Mouse (Mus musculus) stomach, postnatal 0 days (tissue): ENCODE measurements around the gene Mpp4. TPM values are rescaled to one million over a fixed set of nuclear protein-coding genes. Genes with fewer than 3 reads are reported as not detected.

ENCODE experiments used
- ATAC-seq: fragments of 200-750 bp; cut with Nextera tagmentation; 2 replicates; pipeline ENCODE4 v1.8.0; 2017; ENCODE audit not compliant: low FRiP score, low TSS enrichment
- DNase-seq: peaks from one replicate; pipeline ENCODE4 v3.0.0-alpha.2; 2016; ENCODE audit warnings: low spot score
- H3K27ac ChIP-seq: fragments of 300-500 bp; sonication (generic); replicated peaks from 2 replicates; pipeline ENCODE4 v1.5.1; 2014; ENCODE audit warnings: mild to moderate bottlenecking, control low read depth
- H3K27me3 ChIP-seq: fragments of 300-500 bp; sonication (generic); 2 replicates; pipeline ENCODE4 v1.6.1; 2014; ENCODE audit warnings: low read length; ENCODE audit not compliant: control insufficient read depth, insufficient read depth
- H3K36me3 ChIP-seq: fragments of 300-500 bp; sonication (generic); 2 replicates; pipeline ENCODE4 v1.6.1; 2014; ENCODE audit warnings: low read length, mixed read lengths; ENCODE audit not compliant: control insufficient read depth, insufficient read depth
- H3K4me1 ChIP-seq: fragments of 300-500 bp; sonication (generic); replicated peaks from 2 replicates; pipeline ENCODE4 v1.6.1; 2014; ENCODE audit warnings: antibody characterized with exemption; ENCODE audit not compliant: control insufficient read depth, insufficient read depth
- H3K4me2 ChIP-seq: fragments of 300-500 bp; sonication (generic); replicated peaks from 2 replicates; pipeline ENCODE4 v1.6.1; 2014; ENCODE audit warnings: low read depth, mild to moderate bottlenecking, control low read depth, moderate library complexity
- H3K4me3 ChIP-seq: fragments of 300-500 bp; sonication (generic); 2 replicates; pipeline ENCODE4 v1.5.1; 2014; ENCODE audit warnings: low read depth, low read length, control low read depth
- H3K9ac ChIP-seq: fragments of 300-500 bp; sonication (generic); 2 replicates; pipeline ENCODE4 v1.6.1; 2014; ENCODE audit warnings: mild to moderate bottlenecking, low read length, control low read depth, mixed read lengths
- H3K9me3 ChIP-seq: fragments of 300-500 bp; sonication (generic); 2 replicates; pipeline ENCODE4 v1.6.1; 2016; ENCODE audit warnings: low read length; ENCODE audit not compliant: control insufficient read depth
- CTCF ChIP-seq: IDR thresholded peaks from 2 replicates; pipeline ENCODE4 v1.5.1; 2016; ENCODE audit warnings: antibody characterized with exemption, low read depth, mild to moderate bottlenecking, moderate library complexity
- EP300 ChIP-seq: optimal IDR thresholded peaks from 2 replicates; pipeline ENCODE3; 2016; ENCODE audit warnings: antibody characterized with exemption
- WGBS: fragments of 180-500 bp; shearing (Covaris S2); extraction: QIAGEN DNeasy Blood & Tissue Kit; methylation state at CpG from one replicate; pipeline ENCODE4 v1.1.7; 2014; 5-methylcytosine and 5-hydroxymethylcytosine counted together
- polyA plus RNA-seq: library from polyadenylated mRNA; unstranded; fragments of >200 nt; fragmentation: Nextera tagmentation; extraction: Ambion mirVana; gene quantifications from 2 replicates; pipeline ENCODE4 v1.2.1, GENCODE M21; 2015

The Mpp4 gene
- polyA plus RNA-seq, 1 experiment from 2014 or later = 0.13 TPM

DNA sequence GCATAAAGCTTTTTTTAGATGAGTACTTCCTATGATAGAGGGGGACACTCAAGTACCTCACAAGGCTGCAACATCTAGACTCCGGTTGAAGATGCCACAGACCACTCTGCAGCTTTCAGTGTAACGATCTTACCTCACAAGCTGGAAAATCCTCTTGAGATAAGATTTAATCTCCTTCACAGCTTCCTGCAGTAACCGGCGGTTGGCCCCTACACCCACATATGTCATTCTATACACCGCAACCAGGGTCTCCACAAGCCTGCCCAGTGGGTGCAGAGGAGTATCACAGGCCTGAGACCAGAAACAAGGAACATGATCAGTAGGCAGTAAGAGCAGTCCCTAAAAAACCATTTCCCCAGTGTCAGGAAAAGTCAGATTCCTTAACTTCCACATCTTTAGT, 9.8 kb upstream of the Mpp4 start:
- WGBS = 87% methylated on average over 5 of the region's 5 CpGs
- Histone ChIP-seq H3K9ac (no peak overlapping the region), H3K9me3 (no peaks in the 10 kb centered on the region), H3K27me3 (no peaks in the 10 kb centered on the region), H3K27ac (no peak overlapping the region), H3K4me3 (no peak overlapping the region), H3K4me2 (no peak overlapping the region), H3K4me1 (no peaks in the 10 kb centered on the region), H3K36me3 (peaks cover 3% of the 10 kb centered on the region; the same call in 1 of the 2 replicates)
- DNase-seq (no peak), ATAC-seq (no peak)
- TF ChIP-seq EP300 (no peak), CTCF (no peak)

DNA sequence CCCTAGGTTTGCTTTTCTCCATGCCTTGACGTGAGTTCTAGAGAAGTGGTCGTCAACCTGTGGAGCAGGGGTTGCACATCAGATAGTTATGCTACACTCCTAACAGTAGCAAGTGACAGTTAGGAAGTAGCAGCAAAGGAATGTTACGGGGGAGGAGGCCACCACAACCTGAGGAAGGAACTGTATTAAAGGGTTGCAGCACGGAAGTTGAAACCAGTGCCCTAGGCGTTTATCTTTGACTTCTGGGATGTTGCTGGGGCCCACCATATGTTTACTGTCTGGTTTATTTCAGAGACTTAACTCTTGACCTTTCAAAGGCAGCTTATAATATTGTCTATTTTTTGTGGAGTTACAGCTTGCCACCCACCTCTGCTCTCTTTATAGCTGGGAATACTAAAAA, 8.7 kb upstream of the Mpp4 start:
- no peaks in the 10 kb centered on the region for H3K9me3 ChIP-seq
- H3K4me1 ChIP-seq = no peaks in the 10 kb centered on the region
- no peak for TF ChIP-seq EP300
- no peak for TF ChIP-seq CTCF
- no peak for DNase-seq
- WGBS = 60% methylated on average over 5 of the region's 5 CpGs
- no peak overlapping the region for H3K27ac ChIP-seq
- H3K9ac ChIP-seq = no peak overlapping the region
- H3K4me2 ChIP-seq = no peak overlapping the region
- peaks cover 3% of the 10 kb centered on the region; the same call in 1 of the 2 replicates for H3K36me3 ChIP-seq
- H3K27me3 ChIP-seq = no peaks in the 10 kb centered on the region
- ATAC-seq = no peak
- no peak overlapping the region for H3K4me3 ChIP-seq

DNA sequence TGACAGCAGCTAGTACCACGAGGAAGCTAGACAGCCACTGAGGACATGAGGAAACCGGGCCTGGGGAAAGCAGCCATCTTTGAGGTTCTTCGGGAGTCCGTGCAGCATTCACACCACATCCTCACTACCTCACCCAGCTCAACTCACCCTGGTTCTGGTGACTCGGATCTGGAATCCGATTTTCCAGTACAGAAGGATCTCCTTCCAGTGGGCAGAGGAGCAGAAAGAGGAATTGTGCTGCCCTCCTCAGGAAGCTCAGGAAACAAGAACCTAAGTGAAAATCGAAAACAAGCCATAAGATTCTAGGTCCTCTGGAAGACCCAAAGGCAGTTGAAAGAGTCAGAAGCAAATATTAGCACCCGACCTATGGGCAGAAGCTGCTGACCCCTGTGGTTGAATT, 7.1 kb upstream of the Mpp4 start:
- H3K4me1 ChIP-seq = no peaks in the 10 kb centered on the region
- H3K4me3 ChIP-seq = no peak overlapping the region
- no peak for DNase-seq
- WGBS = 77% methylated on average over 8 of the region's 8 CpGs
- ATAC-seq = no peak
- H3K9me3 ChIP-seq = no peaks in the 10 kb centered on the region
- no peak overlapping the region for H3K4me2 ChIP-seq
- no peak overlapping the region for H3K27ac ChIP-seq
- no peaks in the 10 kb centered on the region for H3K27me3 ChIP-seq
- peak; percentile 44 for TF ChIP-seq CTCF
- TF ChIP-seq EP300 = no peak
- H3K36me3 ChIP-seq = peaks cover 3% of the 10 kb centered on the region; the same call in 1 of the 2 replicates
- H3K9ac ChIP-seq = no peak overlapping the region

DNA sequence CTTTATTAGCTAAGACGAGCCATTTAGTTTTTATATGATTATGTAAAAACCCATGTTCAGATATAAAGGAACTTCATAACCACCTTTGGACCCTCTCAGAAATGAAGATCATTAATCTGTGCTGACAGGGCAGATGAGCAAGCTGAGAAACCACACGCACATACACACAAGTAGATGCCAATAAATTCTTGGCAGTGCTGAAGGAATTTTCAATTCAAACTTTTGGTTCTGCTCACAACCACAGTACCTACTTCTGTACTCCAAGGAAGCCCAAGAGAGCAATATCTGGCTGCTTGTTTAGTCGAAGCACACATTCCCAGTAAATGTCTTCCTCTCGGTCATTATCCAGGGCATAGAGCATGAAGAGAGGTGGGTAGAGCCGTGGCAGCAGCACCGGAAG, 6.4 kb upstream of the Mpp4 start:
- H3K27ac ChIP-seq = no peak overlapping the region
- DNase-seq (no peak), ATAC-seq (no peak)
- H3K4me2 ChIP-seq = no peak overlapping the region
- TF ChIP-seq EP300 (no peak), CTCF (no peak)
- H3K4me3 ChIP-seq = no peak overlapping the region
- no peak overlapping the region for H3K9ac ChIP-seq
- 80% methylated on average over 6 of the region's 6 CpGs for WGBS
- H3K27me3 ChIP-seq = no peaks in the 10 kb centered on the region
- no peaks in the 10 kb centered on the region for H3K4me1 ChIP-seq
- H3K36me3 ChIP-seq = no peaks in the 10 kb centered on the region
- no peaks in the 10 kb centered on the region for H3K9me3 ChIP-seq

DNA sequence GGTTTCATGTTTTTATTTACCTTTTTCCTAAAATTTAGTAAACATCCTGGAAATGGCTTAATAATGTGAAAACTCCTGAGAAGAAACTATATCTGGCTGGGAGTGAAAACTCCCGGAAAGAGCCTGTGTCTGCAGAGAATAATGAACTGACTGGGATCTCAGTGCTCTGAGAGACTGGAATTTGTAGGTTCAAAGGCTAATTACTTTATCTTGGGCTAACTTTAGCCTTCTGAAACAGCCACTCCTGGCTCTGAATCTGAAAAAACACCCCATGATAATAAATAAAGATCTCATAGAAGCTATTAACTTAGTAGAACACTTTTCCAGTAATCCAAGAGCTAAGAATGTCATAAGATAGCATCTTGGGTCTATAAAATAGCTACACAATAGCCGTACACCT, 5.4 kb upstream of the Mpp4 start:
- Histone ChIP-seq H3K9me3 (no peaks in the 10 kb centered on the region), H3K27ac (no peak overlapping the region), H3K4me3 (no peak overlapping the region), H3K4me2 (no peak overlapping the region), H3K36me3 (no peaks in the 10 kb centered on the region), H3K9ac (no peak overlapping the region), H3K4me1 (no peaks in the 10 kb centered on the region), H3K27me3 (no peaks in the 10 kb centered on the region)
- no peak for DNase-seq
- ATAC-seq = no peak
- TF ChIP-seq EP300 = no peak
- TF ChIP-seq CTCF = no peak
- 46% methylated on average over 2 of the region's 2 CpGs for WGBS

DNA sequence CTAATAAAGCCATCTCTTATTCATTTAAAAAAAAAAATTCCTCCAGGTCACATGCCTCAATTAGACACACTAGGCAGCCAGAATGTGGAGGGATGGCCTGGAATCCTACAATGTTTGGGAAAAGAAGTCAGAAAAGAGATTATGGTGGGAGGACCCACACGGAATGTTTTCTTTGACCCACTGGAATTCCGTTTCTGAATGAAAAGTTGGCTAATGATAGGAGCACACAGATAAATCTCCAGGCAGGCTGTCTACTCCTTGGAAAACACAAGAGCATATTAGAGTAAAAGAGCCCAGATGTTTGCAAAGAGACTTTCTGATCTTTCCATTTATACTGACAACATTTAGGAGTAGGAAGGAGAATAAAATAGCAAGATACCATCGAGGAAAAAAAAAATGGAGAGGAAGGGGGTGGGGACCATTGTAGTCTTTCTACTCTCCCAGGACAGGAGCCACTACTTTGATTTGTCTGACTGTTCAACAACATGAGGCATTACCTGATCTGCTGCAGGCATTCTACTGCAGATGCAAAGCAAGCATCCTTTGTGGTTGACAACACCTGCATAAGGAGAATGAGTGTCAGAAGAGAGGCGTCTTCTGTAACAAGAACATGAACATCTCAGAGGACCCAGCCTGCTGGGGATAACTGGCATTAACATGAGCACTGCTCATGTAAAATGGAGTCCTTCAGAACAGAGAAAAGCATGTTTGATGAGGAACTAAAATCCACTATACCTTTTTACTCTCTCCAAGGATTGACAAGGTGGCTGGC, 4.7 kb upstream of the Mpp4 start:
- Histone ChIP-seq H3K4me3 (no peak overlapping the region), H3K36me3 (no peaks in the 10 kb centered on the region), H3K4me1 (no peaks in the 10 kb centered on the region), H3K4me2 (no peak overlapping the region), H3K9ac (no peak overlapping the region), H3K27ac (no peak overlapping the region), H3K27me3 (no peaks in the 10 kb centered on the region), H3K9me3 (no peaks in the 10 kb centered on the region)
- DNase-seq (no peak), ATAC-seq (no peak)
- 63% methylated on average over 4 of the region's 4 CpGs for WGBS
- TF ChIP-seq CTCF (no peak), EP300 (no peak)
